Mouse (Mus musculus) bone marrow macrophage, adult 2 months (primary cell): ENCODE data around the gene Ctsl.

ENCODE experiments used
- CTCF ChIP-seq: IDR thresholded peaks from 2 replicates; pipeline ENCODE4 v1.5.1; 2012; ENCODE audit warnings: low read depth, mild to moderate bottlenecking, low read length, moderate library complexity
- POLR2A ChIP-seq: IDR thresholded peaks from 2 replicates; pipeline ENCODE4 v1.6.1; 2012; ENCODE audit warnings: mild to moderate bottlenecking, low read depth, low read length, borderline replicate concordance

DNA sequence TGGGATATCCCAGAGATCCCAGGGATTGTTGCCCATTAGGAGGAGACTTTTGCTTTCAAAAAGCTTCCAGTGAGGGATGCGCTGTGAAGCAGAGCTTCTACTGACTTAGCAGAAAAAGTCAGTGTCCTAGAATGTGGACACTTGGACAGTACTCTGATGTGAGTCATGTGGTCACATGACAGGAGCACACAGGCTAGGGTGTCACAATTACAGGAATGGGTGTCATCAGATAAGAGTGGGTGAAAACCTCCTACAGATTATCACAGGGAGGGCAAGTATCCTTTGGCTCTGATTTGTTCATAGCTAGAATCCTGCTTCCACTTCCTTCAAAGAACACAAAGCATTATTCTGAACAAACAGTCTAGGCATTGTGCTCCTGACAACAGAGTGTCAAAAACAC is 27.4 kb upstream of the Ctsl start:
- TF ChIP-seq CTCF (no peak), POLR2A (no peak)
